Mouse (Mus musculus): ENCODE results near the gene Syt2.
A peak's percentile ranks its signal among the peaks of the same experiment; 100 is the strongest.

The Syt2 gene

DNA sequence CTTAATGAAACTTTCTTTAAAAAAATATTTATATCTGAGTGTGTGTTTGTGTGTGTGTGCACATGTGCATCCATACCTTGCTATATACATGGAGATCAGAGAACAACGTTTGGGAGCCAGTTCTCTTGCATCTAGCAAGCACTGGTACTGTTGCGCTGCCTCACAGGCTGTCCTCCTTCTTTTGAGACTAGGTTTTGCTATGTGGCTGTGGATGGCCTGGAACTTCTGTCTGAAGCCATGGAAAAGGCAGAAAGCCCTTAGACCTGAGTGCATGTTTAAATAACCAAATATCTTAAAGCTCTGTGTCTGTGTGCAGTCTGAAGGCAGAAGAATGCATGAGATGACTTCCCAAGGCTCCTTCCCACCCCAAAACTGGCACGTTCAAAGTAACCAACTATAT lies 126.3 kb downstream of the Syt2 start:
- no peak for DNase-seq (ENCODE audit: low spot score)

DNA sequence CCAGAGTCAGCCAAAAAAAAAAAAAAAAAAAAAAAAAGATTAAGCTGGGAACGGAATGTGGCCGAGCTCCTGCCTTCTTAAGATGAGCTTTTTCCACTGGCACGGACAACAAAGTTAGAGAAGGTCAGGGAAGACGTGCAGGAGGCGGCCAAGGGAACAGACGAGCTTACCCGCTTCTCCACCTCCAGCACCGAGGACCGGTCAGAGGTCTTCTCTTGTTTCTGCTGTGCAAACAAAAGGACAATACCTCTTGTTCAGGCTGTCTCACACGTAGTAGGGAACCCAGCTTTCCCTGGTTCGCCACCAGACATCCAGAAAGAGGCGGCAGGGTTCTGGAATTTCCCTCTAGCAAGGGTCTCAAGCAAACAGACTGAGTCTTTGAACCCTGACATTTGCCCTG lies 126.8 kb downstream of the Syt2 start:
- DNase-seq (ENCODE audit: low spot score): no peak

DNA sequence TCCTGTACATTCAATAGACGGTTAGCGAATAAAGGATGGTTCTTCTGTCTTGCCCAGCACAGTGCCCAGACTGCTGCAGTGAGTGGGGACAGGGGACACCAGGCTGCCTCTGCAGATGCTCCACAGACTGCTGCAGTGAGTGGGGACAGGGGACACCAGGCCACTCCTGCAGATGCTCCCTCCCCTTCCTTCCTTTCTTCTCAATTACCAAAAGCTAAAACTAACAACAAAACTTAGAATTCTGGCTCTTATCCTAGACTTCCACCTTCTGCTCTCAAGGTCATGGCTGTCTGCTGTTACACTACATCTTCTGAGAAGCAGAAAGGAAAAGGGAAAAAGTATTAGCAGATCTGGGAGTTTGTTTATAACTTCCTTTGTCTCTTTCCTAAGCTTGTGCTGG lies 127.8 kb downstream of the Syt2 start:
- no peak for DNase-seq (ENCODE audit: low spot score)

DNA sequence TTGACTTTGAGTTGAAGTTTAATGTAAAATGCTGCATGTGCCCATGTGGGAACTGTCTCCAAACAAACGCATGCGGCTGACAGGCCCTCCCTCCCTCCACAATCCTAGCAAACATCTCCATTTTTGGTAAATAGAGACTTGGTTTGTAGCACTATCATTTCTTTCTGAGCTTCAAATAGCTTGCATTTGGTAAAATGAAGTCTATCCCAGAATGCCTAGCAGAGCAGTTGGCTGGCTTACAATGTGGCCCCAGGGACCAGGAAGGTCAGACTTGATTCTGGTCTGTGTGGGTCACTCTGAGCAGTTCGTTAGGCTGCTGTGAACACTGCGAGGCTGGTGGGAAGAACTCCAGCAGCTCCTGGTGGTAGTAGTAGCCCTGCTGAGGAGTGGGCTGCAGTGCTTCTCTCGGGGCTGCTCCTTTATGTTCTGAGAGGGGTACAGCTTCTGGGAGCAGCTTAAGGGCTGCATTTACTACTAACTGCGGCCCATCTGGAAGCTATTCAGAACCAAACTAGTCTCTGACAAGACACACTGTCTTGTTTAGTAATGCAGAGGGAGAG lies 128.3 kb downstream of the Syt2 start:
- no peak for DNase-seq (ENCODE audit: low spot score)

DNA sequence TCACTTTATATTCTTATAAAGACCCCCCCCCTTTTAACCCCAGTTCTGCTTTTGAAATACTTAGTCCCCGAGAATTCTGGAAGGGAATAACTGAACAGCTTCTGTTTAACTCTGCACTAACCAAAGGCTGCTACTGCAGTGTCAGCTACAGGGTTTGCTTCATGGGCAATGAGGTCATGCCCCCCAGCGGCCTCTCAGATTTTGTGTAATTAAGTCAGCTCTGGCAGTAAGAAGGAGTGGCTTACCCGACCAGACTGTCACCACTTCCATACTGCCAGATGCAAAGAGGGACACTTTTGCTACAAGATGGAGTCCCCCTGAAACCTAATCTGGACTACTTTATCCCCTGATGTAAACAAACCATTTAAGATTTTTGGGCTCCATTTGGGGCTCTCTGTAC lies 129.2 kb downstream of the Syt2 start:
- peak; percentile 34 for DNase-seq (ENCODE audit: low spot score)

DNA sequence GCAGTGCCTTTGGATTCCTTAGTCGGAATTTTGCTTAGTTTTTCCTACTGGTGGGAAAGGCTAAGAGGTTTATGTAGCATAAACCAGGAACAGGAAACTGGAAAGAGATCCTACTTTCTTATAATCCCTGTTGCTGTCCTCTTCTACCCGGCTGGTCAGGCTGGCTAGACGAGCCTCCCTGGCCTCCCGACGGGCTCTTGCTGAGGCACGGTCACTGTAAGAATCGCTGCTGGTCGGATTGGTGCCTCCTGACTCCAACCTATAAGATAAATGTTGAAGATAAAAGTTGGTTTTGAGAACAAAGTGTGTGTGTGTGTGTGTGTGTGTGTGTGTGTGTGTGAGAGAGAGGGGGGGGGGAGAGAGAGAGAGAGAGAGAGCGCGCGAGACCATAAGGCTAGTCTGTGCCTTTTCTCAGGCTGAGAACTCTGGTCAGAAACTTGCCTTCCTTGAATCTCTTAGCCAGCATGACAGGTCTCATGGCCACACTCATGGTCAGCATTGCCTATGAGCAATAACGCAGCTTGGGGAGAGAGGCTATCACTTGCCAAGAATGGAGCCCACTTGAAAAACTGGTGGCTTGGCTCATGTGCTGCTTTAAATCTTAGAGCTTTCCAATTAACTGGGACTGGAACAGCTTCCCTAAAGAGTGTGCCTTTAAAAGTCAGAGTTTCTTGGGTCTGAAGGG lies 130.9 kb downstream of the Syt2 start:
- DNase-seq (ENCODE audit: low spot score): peak; percentile 26

DNA sequence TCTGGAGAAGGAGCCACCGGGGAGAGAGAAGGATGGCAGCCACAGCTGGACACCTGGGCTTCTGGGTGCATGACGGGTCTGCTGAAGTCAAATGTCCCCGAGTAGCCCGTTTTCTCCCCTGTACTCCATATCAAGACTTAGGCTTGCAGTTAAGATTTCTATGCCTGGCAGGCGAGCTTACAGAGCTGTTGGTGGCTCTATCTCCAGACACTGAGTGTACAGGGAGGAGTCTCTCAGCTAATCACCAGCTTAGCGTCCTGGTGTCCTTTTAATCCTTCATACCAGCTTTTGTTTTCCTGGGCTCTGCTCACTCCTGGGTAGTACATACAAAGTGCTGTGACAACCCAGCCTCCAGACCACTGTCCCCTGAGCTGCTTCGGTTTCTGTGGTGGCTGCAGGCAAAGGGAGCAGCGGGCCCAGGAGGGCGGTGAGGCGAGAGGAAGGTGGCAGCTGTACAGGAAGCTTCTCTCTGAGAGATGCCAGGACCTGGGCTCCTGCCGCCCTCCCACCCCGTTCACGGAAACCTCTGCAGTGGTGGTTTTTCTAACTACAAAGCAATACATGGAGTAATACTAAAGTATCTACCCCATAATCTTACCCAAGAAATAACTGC lies 131.6 kb downstream of the Syt2 start:
- DNase-seq (ENCODE audit: low spot score): no peak

DNA sequence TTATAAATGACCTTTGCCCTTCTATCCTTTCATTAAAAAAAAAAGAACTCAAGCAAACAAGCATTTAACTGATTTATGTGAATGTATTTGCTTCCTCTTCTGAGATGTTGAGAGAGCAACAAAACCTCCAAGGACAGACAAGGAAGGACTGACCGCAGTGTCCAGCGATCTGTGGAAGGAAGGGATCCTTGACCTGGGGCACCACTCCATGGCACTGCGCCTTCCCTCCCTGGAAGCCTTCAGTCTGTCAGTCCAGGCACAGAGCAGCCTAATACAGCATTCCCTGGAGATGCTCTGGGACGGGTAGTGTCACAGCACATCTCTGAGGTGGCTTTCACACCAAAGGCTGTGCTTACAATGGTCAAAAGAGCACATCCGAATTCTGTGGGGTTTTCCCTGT lies 136.3 kb downstream of the Syt2 start:
- peak; percentile 38 for DNase-seq (ENCODE audit: low spot score)

DNA sequence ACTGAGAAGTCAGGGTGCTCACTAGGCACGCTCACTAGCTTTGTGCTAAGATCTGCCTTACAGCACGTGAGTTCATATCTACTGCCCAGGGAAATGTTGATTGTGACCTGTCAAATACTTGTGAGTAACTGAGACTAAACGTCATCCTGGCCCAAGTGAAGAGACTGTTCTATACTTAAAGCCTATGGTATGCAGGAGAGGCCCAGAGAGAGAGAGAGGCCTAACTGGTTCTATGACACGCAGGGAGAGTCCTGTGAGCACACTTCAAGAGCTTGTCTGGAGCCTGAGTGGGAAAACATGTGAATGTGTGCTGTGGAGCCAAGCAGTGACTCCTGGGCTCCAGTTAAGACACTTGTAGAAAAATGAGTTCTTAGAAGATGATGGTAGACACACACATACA lies 137.5 kb downstream of the Syt2 start:
- DNase-seq (ENCODE audit: low spot score): no peak

DNA sequence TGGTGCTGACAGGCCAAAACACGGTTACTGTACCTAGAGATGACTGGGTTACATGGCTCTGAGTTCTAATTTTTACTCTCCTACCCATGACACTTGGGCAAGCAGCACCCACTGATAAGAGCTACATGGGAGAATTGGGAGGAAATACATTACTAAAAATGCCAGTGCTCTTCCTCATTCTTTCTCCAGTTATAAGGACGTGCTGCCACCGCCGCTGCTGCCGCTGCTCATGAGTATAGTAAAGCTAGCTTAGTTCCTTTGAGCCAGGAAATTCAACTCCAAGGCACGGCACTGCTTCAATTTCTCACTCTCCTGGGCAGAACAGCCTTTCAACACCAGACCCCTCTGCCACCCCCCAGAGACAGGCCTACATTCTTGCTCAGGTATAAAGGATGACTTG lies 138.0 kb downstream of the Syt2 start:
- DNase-seq (ENCODE audit: low spot score): no peak

DNA sequence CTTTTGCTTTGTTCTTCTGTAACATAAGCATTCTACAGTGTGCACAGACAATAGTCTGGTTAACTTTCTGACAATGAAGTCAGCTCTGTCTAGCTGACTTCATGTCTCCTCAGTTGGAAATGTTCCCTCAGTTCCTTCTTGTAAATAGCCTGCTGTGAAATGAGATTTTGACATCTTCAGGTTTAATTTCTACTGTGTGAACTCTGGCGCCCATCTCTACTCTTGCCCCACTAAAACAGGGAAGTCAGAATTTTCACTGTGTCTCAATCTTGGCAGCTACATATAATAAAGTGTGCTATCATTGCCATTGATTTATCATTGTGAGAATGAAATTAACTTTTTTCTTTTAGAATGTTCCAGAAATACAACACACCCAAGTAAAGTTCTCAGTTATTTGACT lies 138.4 kb downstream of the Syt2 start:
- DNase-seq (ENCODE audit: low spot score): no peak

DNA sequence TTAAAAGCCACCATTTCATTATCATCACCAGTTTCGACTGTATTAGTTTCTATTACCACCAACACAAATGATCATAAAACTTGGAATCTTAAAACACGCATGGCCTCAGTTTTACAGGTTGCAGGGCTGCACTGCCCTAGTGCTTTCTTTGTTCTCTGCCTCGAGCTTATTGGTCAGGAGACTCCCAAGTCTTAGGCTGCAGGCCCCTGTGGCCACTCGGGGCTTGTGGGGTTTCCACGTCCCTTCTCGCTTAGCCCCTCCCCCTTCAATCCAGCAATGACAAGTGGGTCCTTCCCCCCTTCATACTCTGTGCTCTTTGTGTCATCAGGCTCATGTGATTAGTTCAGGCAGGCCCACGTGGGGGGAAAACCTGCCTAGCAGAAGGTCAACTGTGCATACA lies 141.6 kb downstream of the Syt2 start:
- DNase-seq (ENCODE audit: low spot score): no peak

DNA sequence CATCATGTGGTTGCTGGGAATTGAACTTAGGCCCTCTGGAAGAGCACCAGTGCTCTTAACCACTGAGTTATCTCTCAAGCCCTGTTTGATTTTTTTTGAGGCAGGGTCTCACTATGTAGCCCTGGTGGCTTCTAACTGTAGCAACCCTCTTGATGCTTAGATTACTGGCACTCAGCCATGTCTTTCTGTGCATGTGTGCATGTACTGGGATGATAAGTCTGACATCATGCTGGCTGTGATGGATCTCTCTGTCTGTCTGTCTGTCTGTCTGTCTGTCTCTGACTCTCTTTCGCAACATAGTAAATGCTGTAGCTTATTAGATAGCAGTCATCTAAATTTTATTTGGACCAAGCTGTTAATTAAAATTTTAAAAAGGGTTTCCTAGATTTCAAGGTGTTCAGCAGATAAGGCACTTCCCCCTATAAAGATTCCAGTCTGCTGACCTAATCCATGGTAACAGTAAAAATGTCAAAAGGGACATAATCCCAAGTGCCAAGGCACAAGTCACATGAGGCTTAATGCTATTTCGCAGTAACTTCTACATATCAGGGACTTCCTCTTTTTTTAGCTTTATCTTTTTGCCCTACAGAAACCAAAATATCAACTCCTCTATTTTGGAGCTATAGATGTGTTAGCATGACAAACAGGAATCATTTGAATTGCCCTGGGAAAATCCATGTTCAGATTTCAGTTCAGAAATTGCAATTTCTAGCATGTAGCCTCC lies 144.4 kb downstream of the Syt2 start:
- DNase-seq (ENCODE audit: low spot score): no peak

DNA sequence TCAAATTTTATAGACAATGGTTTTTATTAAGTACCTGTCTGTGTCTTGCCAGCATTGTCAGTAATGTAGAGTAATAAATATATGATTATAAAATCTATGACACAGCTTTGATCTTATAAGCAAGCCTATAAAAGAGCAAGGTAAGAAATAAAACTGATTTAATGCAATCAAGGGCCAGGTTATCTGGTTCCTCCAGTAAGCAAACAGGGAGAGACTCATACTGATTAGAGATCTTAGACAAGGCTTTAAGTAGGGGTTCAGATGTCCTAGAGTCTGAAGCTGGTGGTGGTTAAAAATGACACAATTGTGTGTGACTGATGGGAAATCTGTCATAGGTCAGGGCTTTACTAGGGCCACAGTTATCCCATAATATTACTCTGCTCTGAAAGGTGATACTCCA lies 145.0 kb downstream of the Syt2 start:
- no peak for DNase-seq (ENCODE audit: low spot score)

DNA sequence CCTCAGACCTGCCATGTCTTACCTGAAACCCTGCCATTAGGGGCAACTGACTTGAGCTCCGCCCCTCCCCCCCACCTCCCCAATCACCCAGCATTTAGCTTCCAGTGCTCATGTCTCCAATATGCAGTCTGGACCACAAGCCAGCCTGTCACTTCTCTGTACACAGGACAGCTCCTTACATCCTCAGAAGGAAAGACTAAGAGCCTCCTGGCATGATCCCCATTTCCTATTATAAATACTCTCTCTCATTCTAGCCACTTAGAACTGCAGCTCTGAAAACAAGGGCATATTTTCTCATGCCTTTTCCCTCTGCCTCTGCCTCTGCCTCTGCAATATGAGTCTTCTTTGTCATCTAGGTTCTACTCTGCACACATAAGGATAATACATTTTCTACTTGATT lies 149.6 kb downstream of the Syt2 start:
- DNase-seq (ENCODE audit: low spot score): no peak

DNA sequence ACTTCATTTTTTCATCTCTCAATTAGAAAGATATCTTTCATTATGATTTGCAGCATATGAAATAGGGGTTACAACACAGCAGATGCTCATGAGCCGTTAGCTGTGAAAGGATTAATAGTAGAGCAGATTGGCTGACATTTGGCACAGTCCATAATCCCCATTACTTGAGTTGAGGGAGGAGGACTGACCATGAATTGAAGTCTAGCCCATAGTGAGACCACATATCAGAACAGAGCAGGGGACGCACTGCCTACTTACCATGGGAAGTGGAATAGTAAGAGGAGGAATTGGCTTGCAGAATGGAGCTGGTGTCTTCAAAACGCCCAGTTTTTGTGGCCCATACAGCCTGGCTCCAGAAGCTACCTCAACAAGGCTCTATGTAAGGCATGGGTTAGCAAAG lies 150.1 kb downstream of the Syt2 start:
- DNase-seq (ENCODE audit: low spot score): no peak

DNA sequence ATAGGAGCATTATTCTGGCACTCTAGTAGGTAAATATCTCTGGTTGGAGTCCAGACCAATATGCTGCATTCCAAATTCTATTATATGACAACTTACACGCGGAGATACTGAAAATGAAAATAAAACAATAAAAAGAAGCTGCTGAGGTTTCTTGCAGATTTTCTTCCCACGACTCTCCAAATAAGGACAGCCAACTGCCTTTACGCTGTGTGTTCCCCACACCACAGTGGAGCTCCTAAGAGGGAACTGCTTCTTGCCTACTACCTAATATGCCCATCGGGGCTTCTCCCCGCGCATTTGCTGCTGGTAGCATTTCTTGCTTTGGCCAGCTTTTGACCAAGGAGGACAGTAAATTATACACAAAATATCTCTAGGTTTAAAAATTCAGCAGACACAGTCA lies 155.3 kb downstream of the Syt2 start:
- DNase-seq (ENCODE audit: low spot score): no peak

DNA sequence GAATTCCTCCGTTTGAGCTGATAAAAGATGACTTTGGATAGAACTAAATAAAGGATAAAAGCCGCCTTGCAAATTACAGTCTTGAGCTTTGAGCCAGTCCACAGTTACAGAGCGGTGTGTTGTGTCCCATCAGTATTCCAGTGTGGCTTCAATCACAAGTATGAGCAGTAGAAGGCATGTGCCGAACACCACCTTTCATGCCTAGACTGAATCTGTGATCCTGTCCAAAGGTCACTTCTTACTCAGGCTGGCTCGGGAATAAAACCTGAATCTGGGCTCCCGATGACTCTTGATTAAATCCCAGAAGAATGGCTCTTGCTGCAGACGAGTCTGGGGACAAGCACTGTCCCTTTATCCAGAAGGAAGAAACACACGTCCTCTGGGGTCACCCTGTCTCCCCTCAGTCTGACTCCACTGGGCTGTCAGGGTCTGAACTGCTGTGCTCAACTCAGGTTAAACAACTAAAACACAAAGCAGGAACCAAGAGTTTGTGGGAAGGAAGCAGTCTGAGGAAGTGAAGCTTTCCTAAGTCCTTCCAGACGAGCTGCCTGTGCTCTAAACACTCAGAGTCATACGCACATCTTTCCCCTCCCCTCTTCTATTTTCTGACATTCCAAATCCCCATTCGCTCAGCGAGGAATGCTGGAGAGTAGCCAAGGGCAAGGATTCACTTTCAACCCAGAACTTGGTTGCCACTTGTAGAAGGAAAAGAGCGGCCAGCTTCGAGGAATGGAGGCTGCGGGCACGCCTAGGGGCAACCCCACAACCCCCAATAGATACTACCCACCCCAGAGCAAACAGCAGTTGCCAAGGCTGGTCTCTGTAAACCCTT lies 157.0 kb downstream of the Syt2 start:
- peak; percentile 78 for DNase-seq (ENCODE audit: low spot score)

DNA sequence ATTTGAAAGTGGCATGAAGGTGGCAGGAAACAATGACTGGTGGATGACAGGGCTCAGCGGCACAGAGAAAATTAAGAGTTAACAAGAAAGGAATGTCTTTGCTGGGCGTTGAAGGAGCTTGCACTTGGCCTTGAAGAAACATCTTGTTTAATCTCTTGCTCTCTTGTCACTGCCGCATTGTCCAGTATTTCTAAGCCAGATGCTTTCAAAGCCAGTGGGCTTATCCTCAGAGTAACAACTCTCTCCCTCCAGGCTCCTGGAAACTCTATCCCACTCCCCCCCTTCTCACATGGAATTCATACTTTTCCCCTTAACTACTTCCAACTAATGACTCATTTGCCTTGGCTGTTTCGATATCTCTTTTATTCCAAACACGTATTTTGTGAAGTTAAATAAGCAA lies 157.9 kb downstream of the Syt2 start:
- no peak for DNase-seq (ENCODE audit: low spot score)

DNA sequence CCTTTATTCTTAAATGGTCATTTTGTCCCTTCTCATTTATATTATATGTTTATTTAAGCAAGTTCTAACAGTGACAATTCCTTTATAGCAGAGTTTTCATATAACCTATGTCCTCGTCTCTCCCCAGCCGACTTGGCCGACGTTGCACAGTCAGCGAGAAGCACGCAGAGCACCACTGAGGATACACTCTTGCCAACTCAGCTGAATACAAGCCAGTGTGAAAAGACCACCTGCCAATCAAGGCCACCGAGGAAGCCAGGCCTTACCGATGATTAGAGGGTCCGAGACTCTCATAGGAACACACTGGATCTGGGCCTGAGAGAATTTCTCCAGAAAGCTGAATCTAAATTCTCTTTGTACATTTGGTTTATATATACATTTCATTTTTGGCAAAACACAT lies 159.0 kb downstream of the Syt2 start:
- DNase-seq (ENCODE audit: low spot score): no peak

Measured in testis, postnatal 10 days (tissue).